11 mouse cellular contexts compared by ENCODE assay signal in the genomic region with DNA sequence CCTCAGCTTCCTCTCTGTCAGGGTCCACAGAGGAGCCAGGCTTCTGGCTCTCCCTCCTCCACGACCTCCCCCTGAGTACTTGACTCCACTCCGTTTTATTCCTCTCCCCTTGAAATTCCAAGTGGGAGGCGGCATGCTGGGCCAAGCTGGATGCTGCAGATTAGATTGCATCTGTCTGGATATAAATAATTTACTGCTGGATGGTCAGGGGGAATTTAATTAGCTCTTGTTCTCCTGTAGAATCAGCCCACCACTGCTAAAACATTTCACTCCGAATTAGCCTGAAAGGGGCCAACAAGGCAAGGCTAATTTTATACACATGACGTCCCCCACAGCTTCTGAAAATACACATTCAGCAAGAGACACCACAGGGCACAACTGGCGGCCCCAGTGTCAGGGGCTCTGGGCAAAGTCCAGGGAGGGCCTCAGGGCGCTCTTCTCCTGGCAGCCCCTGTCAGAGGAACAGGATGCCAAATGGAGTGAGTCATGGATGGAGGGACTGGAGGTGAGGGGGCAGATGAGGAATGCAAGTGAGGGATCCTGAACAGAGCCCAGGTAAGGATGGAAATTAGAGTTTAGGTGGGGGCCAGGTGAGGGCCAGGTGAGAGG. TPM values are rescaled to one million over a fixed set of nuclear protein-coding genes. Genes with fewer than 3 reads are reported as not detected.
DNase-seq lines count a peak whose midpoint lies in the region; ATAC-seq lines count a peak whose summit lies in the region.
"Had no signal": no experiment of that assay in that cellular context is flagged by ENCODE, and none has a peak within 500 bp of the region (broad histone marks: within the 10 kb centered on the region; RNA-seq: fewer than 3 reads in every experiment).

No protein-coding gene starts in this region.

- ATAC-seq in kidney, embryonic 15.5 days (replicated peaks; ENCODE audit: low FRiP score) = peak; percentile 77
- no peak for ATAC-seq in embryonic facial prominence, embryonic 12.5 days (ENCODE audit: insufficient number of reproducible peaks, insufficient read depth, low FRiP score, low TSS enrichment)
- ATAC-seq in hindbrain, embryonic 11.5 days (ENCODE audit: low FRiP score) = no peak
- peak; percentile 40; the same call in 1 of the 2 replicates for ATAC-seq in midbrain, embryonic 14.5 days (ENCODE audit: low FRiP score, low TSS enrichment)
- no peak for ATAC-seq in erythroid progenitor cell, adult 5-6 weeks (replicated peaks; ENCODE audit: low FRiP score, poor library complexity, severe bottlenecking)

- no peak overlapping the region for H3K4me3 ChIP-seq in kidney, embryonic 15.5 days (replicated peaks)
- no peak overlapping the region for H3K4me3 ChIP-seq in embryonic facial prominence, embryonic 12.5 days
- no peak overlapping the region for H3K4me3 ChIP-seq in hindbrain, embryonic 11.5 days (ENCODE audit: low read depth, low read length)
- H3K4me3 ChIP-seq in midbrain, embryonic 14.5 days (replicated peaks; ENCODE audit: low read depth, low read length) = no peak overlapping the region
- H3K4me3 ChIP-seq: erythroblast, embryonic 14.5 days had no signal

- H3K36me3 ChIP-seq in kidney, embryonic 15.5 days = no peaks in the 10 kb centered on the region
- H3K36me3 ChIP-seq in embryonic facial prominence, embryonic 12.5 days = no peaks in the 10 kb centered on the region
- H3K36me3 ChIP-seq in hindbrain, embryonic 11.5 days (ENCODE audit: control insufficient read depth, insufficient read depth, low read length) = no peaks in the 10 kb centered on the region
- no peaks in the 10 kb centered on the region for H3K36me3 ChIP-seq in midbrain, embryonic 14.5 days (ENCODE audit: control insufficient read depth, insufficient read depth, low read length)

- intact Hi-C loops in heart, postnatal 14 days (cut with DNase I) = no loop called here

- 0 out of 2 replicates have a peak, but pooled peaks cover 4% of the 10 kb centered on the region for H3K27me3 ChIP-seq in kidney, embryonic 15.5 days
- no peaks in the 10 kb centered on the region for H3K27me3 ChIP-seq in embryonic facial prominence, embryonic 12.5 days
- H3K27me3 ChIP-seq in hindbrain, embryonic 11.5 days (ENCODE audit: control insufficient read depth, insufficient read depth, low read length) = no peaks in the 10 kb centered on the region
- no peaks in the 10 kb centered on the region for H3K27me3 ChIP-seq in midbrain, embryonic 14.5 days (ENCODE audit: control insufficient read depth, insufficient read depth, low read length)

- peaks cover 21% of the 10 kb centered on the region for H3K4me1 ChIP-seq in kidney, embryonic 15.5 days
- peaks cover 12% of the 10 kb centered on the region; the same call in 1 of the 2 replicates for H3K4me1 ChIP-seq in embryonic facial prominence, embryonic 12.5 days
- peaks cover 4% of the 10 kb centered on the region; the same call in 1 of the 2 replicates for H3K4me1 ChIP-seq in hindbrain, embryonic 11.5 days (replicated peaks; ENCODE audit: control insufficient read depth, insufficient read depth, low read length)
- H3K4me1 ChIP-seq in midbrain, embryonic 14.5 days (ENCODE audit: control insufficient read depth, insufficient read depth, low read length) = peaks cover 33% of the 10 kb centered on the region

- no peak overlapping the region for H3K9ac ChIP-seq in kidney, embryonic 15.5 days
- no peak overlapping the region for H3K9ac ChIP-seq in embryonic facial prominence, embryonic 12.5 days
- H3K9ac ChIP-seq in hindbrain, embryonic 11.5 days (ENCODE audit: low read depth, low read length) = no peak overlapping the region
- H3K9ac ChIP-seq in midbrain, embryonic 14.5 days (replicated peaks; ENCODE audit: low read length) = peak overlapping the region; percentile 23; the same call in 1 of the 2 replicates
- H3K9ac ChIP-seq: lung, embryonic 14.5 days had no signal

- H3K9me3 ChIP-seq in kidney, embryonic 15.5 days (replicated peaks) = no peaks in the 10 kb centered on the region
- no peaks in the 10 kb centered on the region for H3K9me3 ChIP-seq in embryonic facial prominence, embryonic 12.5 days
- no peaks in the 10 kb centered on the region for H3K9me3 ChIP-seq in hindbrain, embryonic 11.5 days (ENCODE audit: control insufficient read depth, low read length)
- no peaks in the 10 kb centered on the region for H3K9me3 ChIP-seq in midbrain, embryonic 14.5 days (ENCODE audit: control insufficient read depth, low read length)

- H3K27ac ChIP-seq in kidney, embryonic 15.5 days = peak overlapping the region; percentile 55
- H3K27ac ChIP-seq in embryonic facial prominence, embryonic 12.5 days = 0 out of 2 replicates have a peak overlapping the region, but pooled peaks have one; percentile 7
- H3K27ac ChIP-seq in hindbrain, embryonic 11.5 days (ENCODE audit: low read depth, low read length) = peak overlapping the region; percentile 76
- peak overlapping the region; percentile 46 for H3K27ac ChIP-seq in midbrain, embryonic 14.5 days (replicated peaks; ENCODE audit: low read depth, low read length)

- no peak overlapping the region for H3K4me2 ChIP-seq in kidney, embryonic 15.5 days
- no peak overlapping the region for H3K4me2 ChIP-seq in embryonic facial prominence, embryonic 12.5 days (replicated peaks)
- no peak overlapping the region for H3K4me2 ChIP-seq in hindbrain, embryonic 11.5 days (replicated peaks; ENCODE audit: low read depth, low read length)
- H3K4me2 ChIP-seq in midbrain, embryonic 14.5 days (ENCODE audit: low read length) = no peak overlapping the region
- H3K4me2 ChIP-seq: lung, embryonic 14.5 days had no signal

- DNase-seq in kidney, adult 18-20 months = no peak
- DNase-seq in hindbrain, embryonic 11.5 days (ENCODE audit: low spot score) = no peak
- DNase-seq in midbrain, embryonic 14.5 days = peak; percentile 70
- DNase-seq in heart, postnatal 14 days = no peak
- DNase-seq in adrenal gland, postnatal 10 days = no peak
- DNase-seq: cerebellum, adult 8-10 months; lung, embryonic 14.5 days had no signal

- WGBS in kidney, embryonic 15.5 days = 17% methylated on average over 7 of the region's 7 CpGs
- WGBS in embryonic facial prominence, embryonic 12.5 days = 26% methylated on average over 7 of the region's 7 CpGs
- WGBS in hindbrain, embryonic 11.5 days = 35% methylated on average over 7 of the region's 7 CpGs
- 17% methylated on average over 7 of the region's 7 CpGs for whole genome bisulfite sequencing in midbrain, embryonic 14.5 days

RNA-seq across cellular contexts. Expression of a gene that starts 36.8 kb away (rescaled TPM):
- 0.32 and 0.79 TPM in 2 replicates for polyA plus RNA-seq in kidney, embryonic 15.5 days (2015; fragmentation: Nextera tagmentation; extraction: Ambion mirVana)
- 3.9 and 4.8 TPM in 2 replicates for polyA plus RNA-seq in embryonic facial prominence, embryonic 12.5 days (2016; fragmentation: Nextera tagmentation; extraction: Ambion mirVana)
- polyA plus RNA-seq in hindbrain, embryonic 11.5 days (2014; fragmentation: Nextera tagmentation; extraction: Ambion mirVana) = 11.7 and 12.6 TPM in 2 replicates
- polyA plus RNA-seq in midbrain, embryonic 14.5 days (2014; fragmentation: Nextera tagmentation; extraction: Ambion mirVana) = 31.7 and 41.9 TPM in 2 replicates
- total RNA-seq in heart, postnatal 14 days (2021) = under 1 TPM; 0.12 to 0.29 TPM
- total RNA-seq in adrenal gland, postnatal 10 days (2021) = 1 to 10 TPM; 3.4 to 4.3 TPM
- not detected in 2 replicates for total RNA-seq in erythroid progenitor cell, adult 5-6 weeks (2015; ENCODE audit: low replicate concordance)
- total RNA-seq in erythroid progenitor cell, adult 5-6 weeks (2017; ENCODE audit: low replicate concordance) = not detected in 2 replicates

Comparison
In these comparisons a context has a peak if more than half of its experiments do, and no peak if none do; other contexts are left out.
1. ATAC-seq: peak in kidney, embryonic 15.5 days (single experiment) and midbrain, embryonic 14.5 days (single experiment); none in embryonic facial prominence, embryonic 12.5 days (single experiment), hindbrain, embryonic 11.5 days (single experiment) and erythroid progenitor cell, adult 5-6 weeks (single experiment).
2. H3K27ac ChIP-seq: peak in every context shown above with its lines; median percentile 76 in hindbrain, embryonic 11.5 days; 55 in kidney, embryonic 15.5 days; 46 in midbrain, embryonic 14.5 days; 7 in embryonic facial prominence, embryonic 12.5 days.